31 mouse cellular contexts compared by ENCODE assay signal in the genomic region with DNA sequence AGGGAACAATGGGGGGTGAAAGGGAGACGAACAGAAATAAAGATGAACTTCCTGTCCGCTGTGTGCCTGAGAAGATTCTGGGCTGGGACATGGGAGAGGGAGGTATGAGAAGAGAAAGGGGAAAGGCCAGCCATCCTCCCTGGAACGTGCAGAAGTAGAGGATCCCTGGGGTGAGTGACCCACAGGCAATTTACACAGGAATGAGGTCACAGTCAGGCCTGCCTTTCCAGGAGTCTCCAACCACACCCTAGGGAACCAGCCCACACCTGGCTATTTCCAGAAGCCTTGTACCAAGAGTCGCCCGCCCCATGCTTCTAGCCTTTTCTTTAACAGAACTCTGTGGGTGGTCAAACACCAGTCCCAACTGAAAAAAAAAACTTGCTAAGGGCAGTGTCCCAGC.
DNase-seq lines count a peak whose midpoint lies in the region; ATAC-seq and TF ChIP-seq lines count a peak whose summit lies in the region.
"Had no signal": no experiment of that assay in that cellular context is flagged by ENCODE, and none has a peak within 500 bp of the region (broad histone marks: within the 10 kb centered on the region; RNA-seq: fewer than 3 reads in every experiment).

No protein-coding gene starts in this region.

- H3K4me1 ChIP-seq in hindbrain, embryonic 12.5 days: peaks cover 49% of the 10 kb centered on the region
- peaks cover 5% of the 10 kb centered on the region for H3K4me1 ChIP-seq in hindbrain, embryonic 14.5 days (replicated peaks; ENCODE audit: control insufficient read depth, insufficient read depth, low read length)
- peaks cover 69% of the 10 kb centered on the region for H3K4me1 ChIP-seq in midbrain, embryonic 10.5 days
- peaks cover 43% of the 10 kb centered on the region for H3K4me1 ChIP-seq in midbrain, embryonic 15.5 days
- H3K4me1 ChIP-seq in cerebellum, adult 2 months (ENCODE audit: control insufficient read depth, insufficient read depth, low read length): no peaks in the 10 kb centered on the region
- H3K4me1 ChIP-seq: liver, embryonic 15.5 days had no signal

- no peaks in the 10 kb centered on the region for H3K36me3 ChIP-seq in hindbrain, embryonic 12.5 days
- no peaks in the 10 kb centered on the region for H3K36me3 ChIP-seq in hindbrain, embryonic 14.5 days (replicated peaks; ENCODE audit: control insufficient read depth, insufficient read depth)
- peaks cover 22% of the 10 kb centered on the region for H3K36me3 ChIP-seq in midbrain, embryonic 10.5 days
- no peaks in the 10 kb centered on the region for H3K36me3 ChIP-seq in midbrain, embryonic 15.5 days (replicated peaks)
- H3K36me3 ChIP-seq: embryonic facial prominence, embryonic 12.5 days; G1E; hindbrain, embryonic 15.5 days; limb, embryonic 12.5 days; liver, embryonic 15.5 days had no signal

- no peak for TF ChIP-seq CTCF in cerebellum, adult 2 months (IDR thresholded peaks at IDR 0.05; ENCODE audit: borderline replicate concordance, insufficient read depth, low read depth, low read length)

- TF ChIP-seq POLR2A in cerebellum, adult 2 months (IDR thresholded peaks at IDR 0.05; ENCODE audit: borderline replicate concordance, insufficient read depth, low read length): no peak

- 0 out of 2 replicates have a peak overlapping the region, but pooled peaks have one; percentile 13 for H3K27ac ChIP-seq in hindbrain, embryonic 12.5 days
- H3K27ac ChIP-seq in hindbrain, embryonic 14.5 days: no peak overlapping the region
- H3K27ac ChIP-seq in midbrain, embryonic 10.5 days (replicated peaks): peak overlapping the region; percentile 76; the same call in 1 of the 2 replicates
- H3K27ac ChIP-seq in midbrain, embryonic 15.5 days: peak overlapping the region; percentile 76
- H3K27ac ChIP-seq in cerebellum, adult 2 months (ENCODE audit: insufficient read depth, low read length): no peak overlapping the region
- H3K27ac ChIP-seq: embryonic facial prominence, embryonic 12.5 days; hindbrain, embryonic 15.5 days; left cerebral cortex, adult 2 months; limb, embryonic 12.5 days; liver, embryonic 15.5 days; neural tube, embryonic 12.5 days; stomach, postnatal 0 days had no signal

- H3K4me3 ChIP-seq in hindbrain, embryonic 12.5 days: no peak overlapping the region
- H3K4me3 ChIP-seq in hindbrain, embryonic 14.5 days (replicated peaks; ENCODE audit: low read length): no peak overlapping the region
- no peak overlapping the region for H3K4me3 ChIP-seq in midbrain, embryonic 10.5 days
- no peak overlapping the region for H3K4me3 ChIP-seq in midbrain, embryonic 15.5 days
- H3K4me3 ChIP-seq in cerebellum, adult 2 months (replicated peaks; ENCODE audit: insufficient read depth, low read depth, low read length): no peak overlapping the region
- H3K4me3 ChIP-seq: embryonic facial prominence, embryonic 12.5 days; hindbrain, embryonic 15.5 days; left cerebral cortex, adult 2 months; limb, embryonic 12.5 days; liver, embryonic 15.5 days; myocyte; neural tube, embryonic 12.5 days had no signal

- no peak overlapping the region for H3K9ac ChIP-seq in hindbrain, embryonic 12.5 days
- H3K9ac ChIP-seq in hindbrain, embryonic 14.5 days: no peak overlapping the region
- no peak overlapping the region for H3K9ac ChIP-seq in midbrain, embryonic 15.5 days
- H3K9ac ChIP-seq: embryonic facial prominence, embryonic 12.5 days; limb, embryonic 12.5 days; liver, embryonic 15.5 days; lung, embryonic 14.5 days had no signal

- H3K27me3 ChIP-seq in hindbrain, embryonic 12.5 days: peaks cover 51% of the 10 kb centered on the region
- H3K27me3 ChIP-seq in hindbrain, embryonic 14.5 days (ENCODE audit: control insufficient read depth, insufficient read depth, low read length): peaks cover 9% of the 10 kb centered on the region
- peaks cover 100% of the 10 kb centered on the region for H3K27me3 ChIP-seq in midbrain, embryonic 10.5 days (ENCODE audit: low read depth, poor library complexity, severe bottlenecking)
- peaks cover 3% of the 10 kb centered on the region; the same call in 1 of the 2 replicates for H3K27me3 ChIP-seq in midbrain, embryonic 15.5 days (replicated peaks)
- H3K27me3 ChIP-seq in cerebellum, adult 2 months (ENCODE audit: control insufficient read depth, insufficient read depth, low read length): no peaks in the 10 kb centered on the region

- ATAC-seq in hindbrain, embryonic 12.5 days (ENCODE audit: low FRiP score): no peak
- no peak for ATAC-seq in hindbrain, embryonic 14.5 days (ENCODE audit: low FRiP score)
- no peak for ATAC-seq in midbrain, embryonic 15.5 days (replicated peaks)
- ATAC-seq in inflammation-experienced regulatory T-cells, adult 6 months: no peak
- ATAC-seq: forebrain, embryonic 14.5 days had no signal

- no peaks in the 10 kb centered on the region for H3K9me3 ChIP-seq in hindbrain, embryonic 12.5 days (replicated peaks)
- H3K9me3 ChIP-seq in hindbrain, embryonic 14.5 days (ENCODE audit: control insufficient read depth, low read length): no peaks in the 10 kb centered on the region
- H3K9me3 ChIP-seq in midbrain, embryonic 10.5 days (replicated peaks): no peaks in the 10 kb centered on the region
- no peaks in the 10 kb centered on the region for H3K9me3 ChIP-seq in midbrain, embryonic 15.5 days
- H3K9me3 ChIP-seq: embryonic facial prominence, embryonic 12.5 days; hindbrain, embryonic 15.5 days; limb, embryonic 12.5 days; liver, embryonic 15.5 days; neural tube, embryonic 12.5 days had no signal

- H3K4me2 ChIP-seq in hindbrain, embryonic 12.5 days (replicated peaks): no peak overlapping the region
- H3K4me2 ChIP-seq in hindbrain, embryonic 14.5 days (replicated peaks): no peak overlapping the region
- H3K4me2 ChIP-seq in midbrain, embryonic 15.5 days: no peak overlapping the region
- H3K4me2 ChIP-seq: hindbrain, embryonic 15.5 days; limb, embryonic 12.5 days; liver, embryonic 15.5 days; lung, embryonic 14.5 days had no signal

- 17% methylated on average over 5 of the region's 5 CpGs for WGBS in hindbrain, embryonic 12.5 days
- 34% methylated on average over 5 of the region's 5 CpGs for WGBS in hindbrain, embryonic 14.5 days
- 15% methylated on average over 5 of the region's 5 CpGs for WGBS in midbrain, embryonic 10.5 days
- WGBS in midbrain, embryonic 15.5 days: 31% methylated on average over 5 of the region's 5 CpGs
- 70% methylated on average over 5 of the region's 5 CpGs for WGBS in cerebellum, adult 2 months

- DNase-seq in hindbrain, embryonic 14.5 days (ENCODE audit: low spot score): no peak
- DNase-seq in midbrain, embryonic 10.5 days (ENCODE audit: low spot score): no peak
- no peak for DNase-seq in layer of hippocampus, postnatal 36 days
- DNase-seq in cerebellum, adult 2 months: no peak
- DNase-seq: adrenal gland, postnatal 36 days; cerebellum, adult 8-10 months; cerebellum, postnatal 25 days; gastrocnemius, postnatal 14 days; heart, postnatal 14 days; kidney, adult 2 months; kidney, postnatal 10 days; layer of hippocampus, adult 9-11 months; lung, postnatal 14 days; right cerebral cortex, adult 18-20 months; right cerebral cortex, postnatal 4 days; thymus, adult 18-20 months; thymus, postnatal 36 days had no signal

Comparison
In these comparisons a context has a peak if more than half of its experiments do, and no peak if none do; other contexts are left out.
1. H3K27ac ChIP-seq: peak in hindbrain, embryonic 12.5 days (single experiment), midbrain, embryonic 10.5 days (single experiment) and midbrain, embryonic 15.5 days (single experiment); none in hindbrain, embryonic 14.5 days (single experiment) and cerebellum, adult 2 months (single experiment).